Mouse (Mus musculus) liver, adult 2 months (tissue): ENCODE data around the gene Ano6.

Experiments used
- CTCF ChIP-seq: fragments of 200-500 bp; IDR thresholded peaks from 2 replicates; pipeline ENCODE4 v1.5.1; 2011; ENCODE audit warnings: low read depth, low read length, control low read depth
- POLR2A ChIP-seq: fragments of 200-500 bp; IDR thresholded peaks from 2 replicates; pipeline ENCODE4 v1.6.1; 2011; ENCODE audit warnings: low read length, control low read depth; ENCODE audit not compliant: insufficient read depth; ENCODE audit errors: extremely low read depth

GRCm38 (mm10) chr15:95772374-95772773, 18.3 kb upstream of the Ano6 start:
- TF ChIP-seq CTCF = no peak
- no peak for TF ChIP-seq POLR2A
